Mouse (Mus musculus) CH12.LX (cell line): ENCODE data around the gene Tex264. TPM values are rescaled to one million over a fixed set of nuclear protein-coding genes. Genes with fewer than 3 reads are reported as not detected.

Experiments
- DNase-seq: peaks from one replicate; pipeline ENCODE4 v3.0.0-alpha.2; 2013; ENCODE audit errors: extremely low read depth
- H3K27ac ChIP-seq: 2 replicates; pipeline ENCODE4 v1.5.1; 2012; ENCODE audit warnings: low read depth, mild to moderate bottlenecking, control low read depth, moderate library complexity; ENCODE audit not compliant: insufficient read depth
- H3K27me3 ChIP-seq: replicated peaks from 2 replicates; pipeline ENCODE3; 2012; ENCODE audit warnings: inconsistent platforms
- H3K36me3 ChIP-seq, 2 experiments: replicated peaks in 1 of 2; 2 replicates each; pipeline versions ENCODE3 to v1.6.1; 2012; ENCODE audit warnings: inconsistent platforms in 1 of 2, low read length in 1 of 2, mild to moderate bottlenecking in 1 of 2, mixed read lengths in 1 of 2, moderate library complexity in 1 of 2; ENCODE audit not compliant: control insufficient read depth in 1 of 2, insufficient read depth in 1 of 2
- H3K4me1 ChIP-seq, 2 experiments: 2 replicates each; pipeline ENCODE4 v1.6.1; 2012; ENCODE audit warnings: inconsistent platforms in 1 of 2, moderate library complexity in 1 of 2; ENCODE audit not compliant: insufficient read depth in 2 of 2, control insufficient read depth in 1 of 2
- H3K4me2 ChIP-seq: 2 replicates; pipeline ENCODE4 v1.6.1; 2012; ENCODE audit warnings: low read depth, mild to moderate bottlenecking, control low read depth; ENCODE audit not compliant: poor library complexity, insufficient read depth, severe bottlenecking
- H3K4me3 ChIP-seq, 3 experiments: fragments of 150-350 bp in 1 of 3; sonication (generic) in 1 of 3; replicated peaks in 1 of 3; 2 replicates each; pipeline versions ENCODE3 to v1.5.1; 2011 to 2012; ENCODE audit warnings: low read depth in 2 of 3, low read length in 2 of 3, mild to moderate bottlenecking in 2 of 3, moderate library complexity in 2 of 3, control low read depth in 1 of 3, improper control_type of control experiment in 1 of 3, inconsistent platforms in 1 of 3, mixed read lengths in 1 of 3; ENCODE audit not compliant: poor library complexity in 1 of 3
- H3K79me2 ChIP-seq: replicated peaks from 2 replicates; pipeline ENCODE4 v1.6.1; 2012; ENCODE audit warnings: mild to moderate bottlenecking, moderate library complexity; ENCODE audit not compliant: control insufficient read depth, poor library complexity, insufficient read depth, severe bottlenecking; ENCODE audit errors: extremely low read depth
- H3K9ac ChIP-seq: 2 replicates; pipeline ENCODE4 v1.6.1; 2012; ENCODE audit warnings: low read depth, mild to moderate bottlenecking, control low read depth, moderate library complexity; ENCODE audit not compliant: insufficient read depth
- H3K9me3 ChIP-seq: replicated peaks from 2 replicates; pipeline ENCODE3; 2012; ENCODE audit warnings: low read length, inconsistent platforms, mixed read lengths
- BHLHE40 ChIP-seq: IDR thresholded peaks from 2 replicates; pipeline ENCODE4 v1.6.1; 2011; ENCODE audit warnings: mild to moderate bottlenecking, low read depth, low read length, improper control_type of control experiment
- CHD1 ChIP-seq: IDR thresholded peaks from 2 replicates; pipeline ENCODE4 v1.6.1; 2012; ENCODE audit warnings: low read depth, low read length, improper control_type of control experiment, inconsistent platforms
- CHD2 ChIP-seq: IDR thresholded peaks from 2 replicates; pipeline ENCODE4 v1.6.1; 2011; ENCODE audit warnings: low read length, improper control_type of control experiment
- CTCF ChIP-seq, 2 experiments: IDR thresholded peaks in 1 of 2; conservative IDR thresholded peaks in 1 of 2; 2 replicates each; pipeline ENCODE4 v1.5.1; 2011 to 2012; ENCODE audit warnings: low read depth in 2 of 2, low read length in 2 of 2, improper control_type of control experiment in 1 of 2, inconsistent platforms in 1 of 2, mild to moderate bottlenecking in 1 of 2, moderate library complexity in 1 of 2
- E2F4 ChIP-seq: IDR thresholded peaks from 2 replicates; pipeline ENCODE4 v1.6.1; 2011; ENCODE audit warnings: low read depth, low read length, improper control_type of control experiment; ENCODE audit not compliant: insufficient replicate concordance
- ELF1 ChIP-seq: IDR thresholded peaks from 2 replicates; pipeline ENCODE4 v1.6.1; 2014; ENCODE audit warnings: low read depth, mild to moderate bottlenecking, inconsistent platforms, low read length, improper control_type of control experiment
- EP300 ChIP-seq: IDR thresholded peaks from 2 replicates; pipeline ENCODE4 v1.6.1; 2011; ENCODE audit warnings: low read length, improper control_type of control experiment
- ETS1 ChIP-seq: conservative IDR thresholded peaks from 2 replicates; pipeline ENCODE4 v1.6.1; 2012; ENCODE audit warnings: low read depth, mild to moderate bottlenecking, inconsistent platforms, low read length, improper control_type of control experiment, moderate library complexity
- GABPA ChIP-seq: IDR thresholded peaks from 2 replicates; pipeline ENCODE4 v1.6.1; 2012; ENCODE audit warnings: low read depth, low read length, improper control_type of control experiment, inconsistent platforms; ENCODE audit not compliant: insufficient replicate concordance
- HCFC1 ChIP-seq: IDR thresholded peaks from 2 replicates; pipeline ENCODE4 v1.6.1; 2012; ENCODE audit warnings: low read depth, mild to moderate bottlenecking, inconsistent platforms, low read length, improper control_type of control experiment
- IRF4 ChIP-seq: IDR thresholded peaks from 2 replicates; pipeline ENCODE4 v1.6.1; 2014; ENCODE audit warnings: low read depth, mild to moderate bottlenecking, inconsistent platforms, low read length, improper control_type of control experiment
- JUN ChIP-seq: IDR thresholded peaks from 2 replicates; pipeline ENCODE4 v1.6.1; 2011; ENCODE audit warnings: low read depth, mild to moderate bottlenecking, low read length, improper control_type of control experiment, moderate library complexity; ENCODE audit not compliant: insufficient read depth
- JUND ChIP-seq: conservative IDR thresholded peaks from 2 replicates; pipeline ENCODE4 v1.6.1; 2011; ENCODE audit warnings: low read depth, low read length, improper control_type of control experiment
- KAT2A ChIP-seq: IDR thresholded peaks from 2 replicates; pipeline ENCODE4 v1.6.1; 2012; ENCODE audit warnings: low read length, improper control_type of control experiment, inconsistent platforms; ENCODE audit not compliant: insufficient replicate concordance
- MAFK ChIP-seq: IDR thresholded peaks from 2 replicates; pipeline ENCODE4 v1.6.1; 2011; ENCODE audit warnings: low read length, improper control_type of control experiment; ENCODE audit not compliant: insufficient replicate concordance
- MAX ChIP-seq: IDR thresholded peaks from 2 replicates; pipeline ENCODE4 v1.6.1; 2011; ENCODE audit warnings: low read length, improper control_type of control experiment
- MAZ ChIP-seq: IDR thresholded peaks from 2 replicates; pipeline ENCODE4 v1.6.1; 2012; ENCODE audit warnings: low read depth, mild to moderate bottlenecking, inconsistent platforms, low read length, improper control_type of control experiment, moderate library complexity
- MEF2A ChIP-seq: IDR thresholded peaks from 2 replicates; pipeline ENCODE4 v1.6.1; 2014; ENCODE audit warnings: low read depth, mild to moderate bottlenecking, inconsistent platforms, low read length, improper control_type of control experiment, borderline replicate concordance
- MXI1 ChIP-seq: IDR thresholded peaks from 2 replicates; pipeline ENCODE4 v1.6.1; 2011; ENCODE audit warnings: mild to moderate bottlenecking, low read depth, low read length, improper control_type of control experiment
- MYC ChIP-seq: IDR thresholded peaks from 2 replicates; pipeline ENCODE4 v1.6.1; 2011; ENCODE audit warnings: low read depth, mild to moderate bottlenecking, improper control_type of control experiment, low read length
- NELFE ChIP-seq: IDR thresholded peaks from 2 replicates; pipeline ENCODE4 v1.6.1; 2011; ENCODE audit warnings: low read depth, low read length, improper control_type of control experiment
- NRF1 ChIP-seq: IDR thresholded peaks from 2 replicates; pipeline ENCODE4 v1.6.1; 2014; ENCODE audit warnings: low read depth, mild to moderate bottlenecking, inconsistent platforms, low read length, improper control_type of control experiment, moderate library complexity
- PAX5 ChIP-seq: IDR thresholded peaks from 2 replicates; pipeline ENCODE4 v1.6.1; 2012; ENCODE audit warnings: low read length, inconsistent platforms, mixed read lengths
- POLR2A ChIP-seq: IDR thresholded peaks from 2 replicates; pipeline ENCODE4 v1.6.1; 2011; ENCODE audit warnings: low read depth, mild to moderate bottlenecking, improper control_type of control experiment, low read length
- POLR2AphosphoS2 ChIP-seq: IDR thresholded peaks from 2 replicates; pipeline ENCODE4 v1.6.1; 2011; ENCODE audit warnings: low read depth, low read length, improper control_type of control experiment
- RAD21 ChIP-seq: IDR thresholded peaks from 2 replicates; pipeline ENCODE4 v1.6.1; 2011; ENCODE audit warnings: low read depth, mild to moderate bottlenecking, low read length, improper control_type of control experiment, moderate library complexity
- SIN3A ChIP-seq: IDR thresholded peaks from 2 replicates; pipeline ENCODE4 v1.6.1; 2012; ENCODE audit warnings: low read length, improper control_type of control experiment, inconsistent platforms
- SMC3 ChIP-seq: IDR thresholded peaks from 2 replicates; pipeline ENCODE4 v1.6.1; 2011; ENCODE audit warnings: low read depth, low read length, improper control_type of control experiment
- TBP ChIP-seq: conservative IDR thresholded peaks from 2 replicates; pipeline ENCODE4 v1.6.1; 2011; ENCODE audit warnings: low read depth, low read length, improper control_type of control experiment
- TCF12 ChIP-seq: IDR thresholded peaks from 2 replicates; pipeline ENCODE4 v1.6.1; 2014; ENCODE audit warnings: low read depth, mild to moderate bottlenecking, inconsistent platforms, low read length, improper control_type of control experiment
- UBTF ChIP-seq: IDR thresholded peaks from 2 replicates; pipeline ENCODE4 v1.6.1; 2012; ENCODE audit warnings: low read depth, mild to moderate bottlenecking, inconsistent platforms, low read length, improper control_type of control experiment, moderate library complexity
- USF1 ChIP-seq: IDR thresholded peaks from 2 replicates; pipeline ENCODE4 v1.6.1; 2014; ENCODE audit warnings: low read depth, mild to moderate bottlenecking, inconsistent platforms, low read length, improper control_type of control experiment
- USF2 ChIP-seq: conservative IDR thresholded peaks from 2 replicates; pipeline ENCODE4 v1.6.1; 2011; ENCODE audit warnings: low read depth, low read length, improper control_type of control experiment
- ZC3H11A ChIP-seq: IDR thresholded peaks from 2 replicates; pipeline ENCODE4 v1.6.1; 2012; ENCODE audit warnings: low read depth, mild to moderate bottlenecking, inconsistent platforms, low read length, improper control_type of control experiment
- ZKSCAN1 ChIP-seq: IDR thresholded peaks from 2 replicates; pipeline ENCODE4 v1.6.1; 2012; ENCODE audit warnings: low read depth, inconsistent platforms, low read length, improper control_type of control experiment, borderline replicate concordance
- ZMIZ1 ChIP-seq: IDR thresholded peaks from 2 replicates; pipeline ENCODE4 v1.6.1; 2012; ENCODE audit warnings: low read depth, mild to moderate bottlenecking, inconsistent platforms, low read length, improper control_type of control experiment
- ZNF384 ChIP-seq: IDR thresholded peaks from 2 replicates; pipeline ENCODE4 v1.6.1; 2012; ENCODE audit warnings: low read depth, low read length, improper control_type of control experiment, inconsistent platforms
- dilution Hi-C: fragments of 300-500 bp; cut with MboI; formaldehyde crosslinking; loops from 2 replicates; pipeline ENCODE4 v1.14.3; 2020; ENCODE audit warnings: low sequenced_read_pairs; ENCODE audit not compliant: extremely low pct_unique_long_range_greater_than_20kb, extremely low pct_ligation_motif_present
- in situ Hi-C: fragments of 300-500 bp; cut with MboI; formaldehyde crosslinking; loops from 3 replicates; pipeline ENCODE4 v1.14.3; 2019; ENCODE audit warnings: low sequenced_read_pairs, low pct_ligation_motif_present, low pct_unique_long_range_greater_than_20kb, mixed read lengths
- polyA plus RNA-seq: library from polyadenylated mRNA; unstranded; fragments of >175 nt; gene quantifications from 2 replicates; pipeline ENCODE4 v1.2.1, GENCODE M21; 2012; ENCODE audit warnings: low read depth; ENCODE audit not compliant: insufficient read length
- total RNA-seq, 2 experiments: library from RNA; depleted of rRNA; stranded (reverse); fragments of 300-350 nt in 1 of 2; fragments of >200 nt in 1 of 2; gene quantifications; 2 replicates each; pipeline ENCODE4 v1.2.3; 2012 to 2014

Tex264 gene
- 33.6 and 45.3 TPM in 2 replicates for total RNA-seq (2012; rRNA removed)
- total RNA-seq (2014; rRNA removed), result 30.9 and 34.3 TPM in 2 replicates
- 45.2 and 54.8 TPM in 2 replicates for polyA plus RNA-seq

GRCm38 (mm10) chr9:106685249-106686101 is at the start of gene Tex264:
Gene Tex264 (minus strand): TSS chr9:106685927.
- peaks cover 5 to 42% of the 10 kb centered on the region in 2 experiments for H3K36me3 ChIP-seq
- in situ Hi-C loops (loop anchor here (10.0 kb wide), 1 partner anchor 129 kb away; no protein-coding TSS in a partner anchor), dilution Hi-C loops (loop anchor here (25.0 kb wide), 1 partner anchor 102 kb away; the partner anchor contains the start of gene Rad54l2)
- H3K9ac ChIP-seq, result peak within 1 kb of the TSS; percentile 46
- peak within 1 kb of the TSS; percentile 57 for H3K4me2 ChIP-seq
- H3K4me1 ChIP-seq, result peaks cover 2 to 33% of the 10 kb centered on the region in 2 experiments
- DNase-seq, result peak; percentile 51
- no peaks in the 10 kb centered on the region for H3K9me3 ChIP-seq
- H3K4me3 ChIP-seq, result peak within 1 kb of the TSS; percentile 66 to 75 (median 73)
- H3K27ac ChIP-seq, result no peak within 1 kb of the TSS
- no peaks in the 10 kb centered on the region for H3K79me2 ChIP-seq
- no peaks in the 10 kb centered on the region for H3K27me3 ChIP-seq
- TF ChIP-seq MXI1 (peak; percentile 76), ELF1 (0 out of 2 replicates have a peak, but pooled peaks have one; percentile 46), RAD21 (no peak), UBTF (peak; percentile 27; the same call in 1 of the 2 replicates), MAFK (no peak), ZC3H11A (no peak), JUN (no peak), KAT2A (no peak), EP300 (no peak; the same call in 1 of the 2 replicates), MEF2A (0 out of 2 replicates have a peak, but pooled peaks have one; percentile 18), MAZ (0 out of 2 replicates have a peak, but pooled peaks have one; percentile 43), POLR2A (peak; percentile 47), NELFE (no peak), MAX (peak; percentile 64; the same call in 1 of the 2 replicates), USF2 (no peak), ZNF384 (no peak), TBP (no peak), BHLHE40 (peak; percentile 98), CTCF (conservative IDR thresholded peaks at IDR 0.05 in 1 of 2, IDR thresholded peaks at IDR 0.05 in 1 of 2; ENCODE audit: low read depth in 2 of 2, low read length in 2 of 2) (no peak), JUND (no peak), MYC (no peak), ZKSCAN1 (no peak), PAX5 (no peak), NRF1 (peak; percentile 78), HCFC1 (peak; percentile 39), SIN3A (peak; percentile 62), ZMIZ1 (peak; percentile 37; the same call in 1 of the 2 replicates), E2F4 (no peak), POLR2AphosphoS2 (no peak), USF1 (peak; percentile 10; the same call in 1 of the 2 replicates), ETS1 (no peak), CHD2 (0 out of 2 replicates have a peak, but pooled peaks have one; percentile 20), TCF12 (peak; percentile 44; the same call in 1 of the 2 replicates), CHD1 (no peak), GABPA (no peak), SMC3 (no peak), IRF4 (no peak)
